Mouse (Mus musculus) forebrain, embryonic 14.5 days (tissue): ENCODE results near the gene Klf16. TPM values are rescaled to one million over a fixed set of nuclear protein-coding genes. Genes with fewer than 3 reads are reported as not detected.

Experiments used
- ATAC-seq: fragments of 200-750 bp; cut with Nextera tagmentation; 2 replicates; pipeline ENCODE4 v1.8.0; 2017; ENCODE audit warnings: mild to moderate bottlenecking, moderate library complexity
- DNase-seq: peaks from one replicate; pipeline ENCODE4 v3.0.0-alpha.2; 2015; ENCODE audit warnings: low spot score
- H3K27ac ChIP-seq: fragments of 300-500 bp; sonication (generic); 2 replicates; pipeline ENCODE4 v1.5.1; 2014; ENCODE audit warnings: low read depth, mild to moderate bottlenecking, control low read depth, low read length, moderate library complexity
- H3K27me3 ChIP-seq: fragments of 300-500 bp; sonication (generic); replicated peaks from 2 replicates; pipeline ENCODE4 v1.6.1; 2014; ENCODE audit warnings: low read length, control low read depth, mixed read lengths; ENCODE audit not compliant: control insufficient read depth, insufficient read depth
- H3K36me3 ChIP-seq: fragments of 300-500 bp; sonication (generic); 2 replicates; pipeline ENCODE4 v1.6.1; 2014; ENCODE audit warnings: low read length, control low read depth; ENCODE audit not compliant: control insufficient read depth, insufficient read depth
- H3K4me1 ChIP-seq: fragments of 300-500 bp; sonication (generic); 2 replicates; pipeline ENCODE4 v1.6.1; 2014; ENCODE audit warnings: antibody characterized with exemption, low read length, control low read depth; ENCODE audit not compliant: control insufficient read depth, insufficient read depth
- H3K4me2 ChIP-seq: fragments of 300-500 bp; sonication (generic); 2 replicates; pipeline ENCODE4 v1.6.1; 2014; ENCODE audit warnings: mild to moderate bottlenecking, control low read depth, low read length
- H3K4me3 ChIP-seq: fragments of 300-500 bp; sonication (generic); 2 replicates; pipeline ENCODE4 v1.5.1; 2014; ENCODE audit warnings: low read depth, low read length, control low read depth
- H3K9ac ChIP-seq: fragments of 300-500 bp; sonication (generic); 2 replicates; pipeline ENCODE4 v1.6.1; 2014; ENCODE audit warnings: mild to moderate bottlenecking, low read length, control low read depth, moderate library complexity
- H3K9me3 ChIP-seq: fragments of 300-500 bp; sonication (generic); replicated peaks from 2 replicates; pipeline ENCODE4 v1.6.1; 2016; ENCODE audit warnings: low read length, control low read depth, mixed read lengths; ENCODE audit not compliant: control insufficient read depth
- WGBS: fragments of 180-500 bp; shearing (Covaris S2); extraction: QIAGEN DNeasy Blood & Tissue Kit; methylation state at CpG from one replicate; pipeline ENCODE4 v1.1.7; 2014; 5-methylcytosine and 5-hydroxymethylcytosine counted together
- polyA plus RNA-seq: library from polyadenylated mRNA; unstranded; fragments of >200 nt; fragmentation: Nextera tagmentation; extraction: Ambion mirVana; gene quantifications from 2 replicates; pipeline ENCODE4 v1.2.1, GENCODE M21; 2014

Gene Klf16
- polyA plus RNA-seq, 1 experiment from 2014 or later: 6.2 TPM

DNA sequence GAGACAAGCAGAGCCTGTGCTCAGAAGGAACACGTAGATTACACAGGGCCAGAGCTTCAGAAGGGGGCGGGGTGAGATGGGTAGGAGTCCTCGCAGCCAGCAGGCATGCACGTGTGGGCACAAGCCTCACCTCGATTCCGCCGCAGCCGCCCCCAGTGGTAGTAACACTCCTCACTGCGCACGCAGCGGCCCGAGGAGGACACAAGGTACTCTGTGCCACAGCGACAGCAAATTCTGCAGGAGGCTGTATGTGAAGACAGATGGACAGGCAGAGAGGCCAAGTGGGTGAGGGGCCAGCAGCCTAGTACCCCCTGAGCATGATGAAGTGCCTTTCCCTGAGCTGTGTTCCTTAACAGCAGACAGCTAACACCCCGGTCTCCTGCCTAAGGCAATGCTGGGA, 33.2 kb downstream of the Klf16 start:
- Histone ChIP-seq H3K9ac (no peak overlapping the region), H3K4me2 (no peak overlapping the region), H3K27me3 (0 out of 2 replicates have a peak, but pooled peaks cover 2% of the 10 kb centered on the region), H3K27ac (no peak overlapping the region), H3K4me3 (no peak overlapping the region), H3K36me3 (peaks cover 80% of the 10 kb centered on the region), H3K9me3 (no peaks in the 10 kb centered on the region), H3K4me1 (no peaks in the 10 kb centered on the region)
- 94% methylated on average over 14 of the region's 14 CpGs for WGBS
- no peak for DNase-seq
- ATAC-seq: no peak

- no peak overlapping the region for H3K27ac ChIP-seq
- H3K4me1 ChIP-seq: no peaks in the 10 kb centered on the region
- no peak overlapping the region for H3K4me3 ChIP-seq
- ATAC-seq: no peak
- peaks cover 20% of the 10 kb centered on the region for H3K27me3 ChIP-seq
- H3K4me2 ChIP-seq: no peak overlapping the region
- WGBS: 67% methylated on average over 5 of the region's 5 CpGs
- H3K9ac ChIP-seq: no peak overlapping the region
- peaks cover 36% of the 10 kb centered on the region for H3K36me3 ChIP-seq
- no peak for DNase-seq
- no peaks in the 10 kb centered on the region for H3K9me3 ChIP-seq
These were observed 37.6 kb downstream of the Klf16 start for GRCm38 (mm10) chr10:80539493-80539892.

DNA sequence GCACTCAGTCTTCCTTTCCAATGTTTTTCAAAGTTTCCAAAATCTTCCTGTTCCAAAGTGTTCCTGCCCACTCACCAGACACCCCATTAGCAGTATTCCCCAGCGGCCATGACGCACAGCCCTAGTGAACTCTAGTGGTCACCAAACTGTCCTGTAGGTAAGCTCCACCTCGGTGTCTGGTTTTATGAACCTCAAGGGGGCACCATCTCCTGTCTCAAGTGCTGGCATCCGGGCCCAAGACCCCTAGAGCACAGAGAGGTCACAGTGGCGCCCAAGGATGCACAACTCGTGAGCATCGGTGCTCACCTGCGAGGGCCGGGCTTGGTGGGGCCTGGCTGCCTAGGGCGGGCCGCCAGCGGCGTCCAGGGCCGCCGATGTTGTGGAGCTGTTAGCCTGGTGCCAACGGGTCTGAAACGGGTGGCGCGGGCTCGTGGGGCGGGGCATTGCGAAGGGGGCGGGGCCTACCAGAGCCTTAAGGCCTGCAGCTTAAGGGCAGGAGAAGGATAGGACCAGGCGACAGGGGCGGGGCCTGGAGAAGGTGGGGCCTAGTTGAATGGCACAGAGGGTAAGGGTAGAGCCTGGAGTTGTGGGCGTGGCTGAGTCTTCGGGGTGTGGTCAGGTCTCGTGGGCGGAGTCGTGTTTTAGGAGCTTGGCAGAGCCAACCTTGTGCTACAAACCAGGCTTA, 38.3 kb downstream of the Klf16 start, which contains the start of gene Atp8b3:
TSS of gene Atp8b3 (minus strand) at position 415 of the 685 bp plus-strand sequence.
- Histone ChIP-seq H3K9ac (no peak within 1 kb of the TSS), H3K4me1 (no peaks in the 10 kb centered on the region), H3K27me3 (peaks cover 20% of the 10 kb centered on the region), H3K36me3 (peaks cover 30% of the 10 kb centered on the region), H3K27ac (no peak within 1 kb of the TSS), H3K9me3 (no peaks in the 10 kb centered on the region), H3K4me3 (no peak within 1 kb of the TSS), H3K4me2 (peak within 1 kb of the TSS; percentile 29; the same call in 1 of the 2 replicates)
- DNase-seq (peak; percentile 50), ATAC-seq (peak; percentile 70)
- WGBS: 3% methylated on average over 30 of the region's 30 CpGs

DNA sequence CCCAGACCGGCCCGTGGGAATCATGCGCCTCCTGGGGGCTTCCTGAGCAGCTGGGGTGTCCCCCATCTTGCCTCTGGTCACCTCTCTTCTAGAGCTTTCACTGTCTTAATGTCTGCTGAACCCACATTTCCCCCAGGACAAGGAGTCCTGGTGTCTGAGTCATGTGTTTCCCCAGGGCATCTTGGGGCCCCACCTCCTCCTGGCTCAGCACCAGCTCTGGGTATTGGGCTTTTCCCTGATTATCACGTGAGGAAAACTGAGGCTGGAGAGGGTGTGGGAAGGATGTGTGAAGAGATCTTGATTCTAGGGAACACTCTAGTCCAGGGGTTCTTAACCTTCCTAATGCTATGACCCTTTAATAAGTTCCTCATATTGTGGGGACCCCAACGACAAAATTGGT, 38.9 kb downstream of the Klf16 start:
- no peak overlapping the region for H3K4me3 ChIP-seq
- no peaks in the 10 kb centered on the region for H3K4me1 ChIP-seq
- no peak overlapping the region for H3K9ac ChIP-seq
- peaks cover 20% of the 10 kb centered on the region for H3K27me3 ChIP-seq
- no peak for ATAC-seq
- H3K27ac ChIP-seq: no peak overlapping the region
- H3K4me2 ChIP-seq: no peak overlapping the region
- no peak for DNase-seq
- WGBS: 54% methylated on average over 5 of the region's 5 CpGs
- H3K9me3 ChIP-seq: no peaks in the 10 kb centered on the region
- peaks cover 23% of the 10 kb centered on the region for H3K36me3 ChIP-seq

DNA sequence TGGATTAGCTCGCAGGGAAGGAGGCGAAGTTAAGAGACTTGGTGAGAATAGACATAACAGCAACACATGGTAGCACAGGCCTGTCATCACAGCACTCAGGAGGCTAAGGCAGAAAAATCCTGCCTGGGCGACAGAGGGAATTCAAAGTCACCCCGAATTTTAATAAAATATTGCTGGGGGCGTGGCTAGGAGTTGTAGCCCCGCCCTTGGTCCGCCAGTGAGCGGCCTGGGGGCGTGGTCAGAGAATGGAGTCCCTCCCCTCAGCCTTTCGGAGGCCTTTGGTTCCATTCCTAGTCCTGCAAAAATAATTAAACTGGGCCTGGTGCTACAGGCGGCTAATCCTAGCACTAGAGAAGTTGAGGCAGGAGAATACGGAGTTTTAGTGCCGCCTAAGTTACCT, 41.4 kb downstream of the Klf16 start:
- H3K27ac ChIP-seq: no peak overlapping the region

DNA sequence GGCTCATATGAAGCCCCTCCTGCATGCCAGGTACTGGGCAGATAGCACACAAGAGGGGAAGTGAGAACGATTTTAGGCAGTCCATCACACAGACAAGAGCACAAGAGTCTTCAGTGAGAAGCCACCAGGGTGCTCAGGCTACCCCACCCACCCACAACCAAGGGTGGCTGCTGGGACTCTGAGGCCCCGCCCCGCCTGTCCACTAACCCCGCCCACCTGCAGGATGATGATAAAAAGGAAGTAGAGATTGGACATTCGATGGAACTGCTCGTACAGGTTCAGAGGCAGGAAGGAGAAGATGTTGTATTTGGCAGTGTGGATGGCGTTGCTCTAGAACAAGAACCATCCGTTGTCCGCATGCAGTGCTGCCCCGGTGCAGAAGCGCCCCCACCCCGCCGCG, 42.0 kb downstream of the Klf16 start:
- Histone ChIP-seq H3K27ac (no peak overlapping the region), H3K4me2 (0 out of 2 replicates have a peak overlapping the region, but pooled peaks have one; percentile 9), H3K4me3 (no peak overlapping the region), H3K36me3 (no peaks in the 10 kb centered on the region), H3K9ac (no peak overlapping the region), H3K9me3 (no peaks in the 10 kb centered on the region), H3K4me1 (no peaks in the 10 kb centered on the region), H3K27me3 (peaks cover 20% of the 10 kb centered on the region)
- ATAC-seq (no peak), DNase-seq (no peak)
- WGBS: 14% methylated on average over 14 of the region's 14 CpGs

More for the DNA sequence above, 41.4 kb downstream of the Klf16 start:
- no peaks in the 10 kb centered on the region for H3K9me3 ChIP-seq
- peaks cover 20% of the 10 kb centered on the region for H3K27me3 ChIP-seq
- ATAC-seq (no peak), DNase-seq (no peak)
- H3K36me3 ChIP-seq: no peaks in the 10 kb centered on the region
- 13% methylated on average over 13 of the region's 13 CpGs for WGBS
- no peaks in the 10 kb centered on the region for H3K4me1 ChIP-seq
- H3K4me2 ChIP-seq: no peak overlapping the region
- no peak overlapping the region for H3K9ac ChIP-seq
- no peak overlapping the region for H3K4me3 ChIP-seq

DNA sequence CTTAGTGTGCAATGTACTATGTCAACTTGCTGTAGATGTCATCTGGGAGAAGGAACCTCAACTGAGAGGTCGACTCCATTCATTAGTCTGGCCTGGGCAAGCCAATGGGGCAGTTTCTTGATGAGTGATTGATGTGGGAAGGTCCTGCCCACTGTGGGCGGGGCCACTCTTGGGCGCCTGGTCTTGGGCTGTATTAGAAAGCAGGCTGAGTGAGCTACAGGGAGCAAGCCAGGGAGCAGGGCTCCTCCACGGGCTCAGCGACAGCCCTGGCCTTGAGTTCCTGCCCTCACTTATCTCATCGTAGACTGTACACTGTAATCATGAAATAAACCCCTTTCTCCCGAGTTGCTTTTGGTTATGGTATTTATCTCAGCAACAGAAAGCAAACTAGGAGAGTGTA, 43.4 kb downstream of the Klf16 start:
- Histone ChIP-seq H3K9me3 (no peaks in the 10 kb centered on the region), H3K27ac (no peak overlapping the region), H3K4me2 (no peak overlapping the region), H3K36me3 (no peaks in the 10 kb centered on the region), H3K27me3 (peaks cover 16% of the 10 kb centered on the region), H3K4me1 (no peaks in the 10 kb centered on the region), H3K9ac (no peak overlapping the region), H3K4me3 (no peak overlapping the region)
- WGBS: 20% methylated on average over 7 of the region's 7 CpGs
- ATAC-seq (no peak), DNase-seq (no peak)

DNA sequence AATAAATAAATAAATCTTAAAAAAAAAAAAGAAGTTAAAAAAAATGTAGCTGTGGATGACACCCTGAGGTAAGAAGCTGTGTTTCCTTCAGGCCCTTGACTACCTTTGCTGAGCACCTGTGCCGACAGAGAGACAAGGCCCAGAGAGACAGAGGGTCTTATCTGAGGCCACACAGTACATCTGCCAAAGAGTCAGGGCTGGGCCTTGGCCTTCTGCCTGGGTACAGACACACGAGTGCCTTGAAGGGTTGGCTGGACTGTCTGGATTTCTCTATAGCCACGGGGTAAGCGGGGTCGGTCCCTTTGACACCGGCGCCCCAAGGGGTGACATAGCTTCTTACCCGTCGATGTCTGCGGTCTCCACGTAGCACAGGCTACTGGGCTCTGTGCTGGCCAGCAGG, 44.3 kb downstream of the Klf16 start:
- no peak overlapping the region for H3K9ac ChIP-seq
- no peaks in the 10 kb centered on the region for H3K9me3 ChIP-seq
- H3K27ac ChIP-seq: no peak overlapping the region
- ATAC-seq (no peak), DNase-seq (no peak)
- H3K4me1 ChIP-seq: no peaks in the 10 kb centered on the region
- H3K27me3 ChIP-seq: peaks cover 12% of the 10 kb centered on the region; the same call in 1 of the 2 replicates
- no peak overlapping the region for H3K4me3 ChIP-seq
- no peak overlapping the region for H3K4me2 ChIP-seq
- WGBS: 83% methylated on average over 11 of the region's 11 CpGs
- no peaks in the 10 kb centered on the region for H3K36me3 ChIP-seq

GRCm38 (mm10) chr10:80526172-80526571, 50.9 kb downstream of the Klf16 start:
- Histone ChIP-seq H3K27ac (no peak overlapping the region), H3K9me3 (no peaks in the 10 kb centered on the region), H3K9ac (no peak overlapping the region), H3K36me3 (no peaks in the 10 kb centered on the region), H3K27me3 (no peaks in the 10 kb centered on the region), H3K4me3 (no peak overlapping the region), H3K4me2 (peak overlapping the region; percentile 34), H3K4me1 (no peaks in the 10 kb centered on the region)
- ATAC-seq (peak; percentile 57; the same call in 1 of the 2 replicates), DNase-seq (peak; percentile 48)
- WGBS: 20% methylated on average over 9 of the region's 9 CpGs
